Mouse (Mus musculus): ENCODE data around the gene Fads3. TPM values are rescaled to one million over a fixed set of nuclear protein-coding genes. Genes with fewer than 3 reads are reported as not detected.

Gene Fads3
- polyA plus RNA-seq, 1 experiment from 2014 or later = 15.2 TPM

DNA sequence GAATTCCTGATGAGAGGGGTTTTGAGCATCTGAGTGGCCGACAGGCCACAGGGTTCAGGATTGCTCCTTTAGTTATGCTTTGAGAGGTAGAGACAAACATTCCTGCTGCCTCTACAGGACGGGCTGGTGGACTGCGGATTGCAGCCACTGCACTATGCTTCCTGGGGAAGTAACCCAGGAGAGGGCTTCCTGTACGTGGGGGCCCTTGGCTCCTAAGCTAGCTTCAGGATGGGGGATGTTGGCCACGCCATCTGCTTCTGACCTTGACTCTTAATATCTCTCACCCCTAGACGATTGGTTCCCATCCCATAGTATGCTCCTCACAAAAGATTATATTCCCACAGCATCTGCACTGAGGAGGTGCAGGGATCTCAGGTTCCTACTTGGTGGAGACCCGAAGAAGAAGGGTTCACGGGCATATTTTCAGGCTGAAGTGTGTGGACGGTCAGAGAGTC, 18.0 kb upstream of the Fads3 start:
- WGBS = 64% methylated on average over 9 of the region's 9 CpGs
- Histone ChIP-seq H3K36me3 (peaks cover 13% of the 10 kb centered on the region), H3K9ac (no peak overlapping the region), H3K9me3 (no peaks in the 10 kb centered on the region), H3K4me1 (replicated peaks) (peaks cover 38% of the 10 kb centered on the region), H3K4me3 (no peak overlapping the region), H3K27me3 (peaks cover 9% of the 10 kb centered on the region; the same call in 1 of the 2 replicates), H3K27ac (no peak overlapping the region), H3K4me2 (no peak overlapping the region)
- ATAC-seq (ENCODE audit: low FRiP score) = no peak

DNA sequence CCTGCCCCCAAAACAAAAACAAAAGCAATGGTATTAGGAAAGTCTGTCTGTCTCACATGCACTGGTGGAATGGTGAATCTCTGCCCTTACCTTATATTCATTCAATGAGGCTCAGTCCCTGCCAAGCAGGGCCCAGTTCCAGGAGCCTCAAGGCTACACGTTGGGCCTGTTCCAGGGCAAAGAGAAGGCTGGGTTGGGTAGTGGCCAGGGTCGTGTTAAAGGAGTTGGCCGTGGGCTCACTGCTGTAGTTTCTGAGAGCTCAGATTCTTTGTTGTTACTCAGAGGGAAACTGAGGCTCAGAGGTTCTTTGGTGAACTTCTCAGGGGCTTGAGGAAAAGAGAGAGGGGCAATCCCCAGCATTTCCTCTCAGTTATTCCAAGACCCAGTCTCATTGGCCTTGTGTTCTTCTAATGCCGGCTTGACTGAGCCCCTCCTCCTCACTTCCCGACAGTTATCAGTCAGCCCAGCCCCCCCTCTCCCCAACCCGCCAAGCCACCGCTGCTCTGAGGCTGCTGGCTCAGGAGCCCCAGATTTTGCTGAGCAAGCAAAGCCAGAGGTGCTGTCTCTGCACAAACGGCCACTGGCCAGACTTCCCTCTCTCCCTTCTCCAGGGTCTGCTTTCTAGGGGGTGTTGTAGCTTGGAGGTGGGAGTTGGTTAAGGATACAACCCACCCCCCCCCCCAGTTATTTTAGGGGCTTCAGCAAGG, 16.0 kb upstream of the Fads3 start:
- Histone ChIP-seq H3K4me1 (replicated peaks) (peaks cover 22% of the 10 kb centered on the region), H3K4me2 (no peak overlapping the region), H3K27ac (peak overlapping the region; percentile 64), H3K27me3 (no peaks in the 10 kb centered on the region), H3K9ac (no peak overlapping the region), H3K9me3 (no peaks in the 10 kb centered on the region), H3K36me3 (peaks cover 15% of the 10 kb centered on the region), H3K4me3 (no peak overlapping the region)
- peak; percentile 34 for ATAC-seq (ENCODE audit: low FRiP score)
- 18% methylated on average over 8 of the region's 8 CpGs for WGBS

DNA sequence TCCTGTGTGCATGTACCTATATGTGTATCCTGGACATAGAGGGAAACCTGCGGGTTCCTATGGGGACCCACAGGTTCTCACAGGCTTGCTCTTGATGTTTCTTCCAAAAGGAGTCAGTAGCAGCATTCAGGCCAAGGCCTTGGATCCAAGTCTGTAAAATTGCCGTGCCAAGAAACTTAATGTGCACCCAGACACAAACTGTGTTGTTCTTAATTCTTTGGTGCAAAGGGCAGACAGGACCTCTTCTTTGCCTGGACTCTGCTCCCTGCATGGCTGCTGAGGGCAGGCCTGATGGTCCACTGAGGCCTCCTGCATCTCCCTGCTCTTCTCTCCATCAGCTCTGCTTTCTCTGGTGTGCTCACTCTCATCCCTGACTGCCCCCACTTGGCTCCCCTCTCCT, 11.6 kb upstream of the Fads3 start:
- Histone ChIP-seq H3K27ac (no peak overlapping the region), H3K9me3 (no peaks in the 10 kb centered on the region), H3K36me3 (peaks cover 15% of the 10 kb centered on the region), H3K27me3 (peaks cover 8% of the 10 kb centered on the region; the same call in 1 of the 2 replicates), H3K4me1 (replicated peaks) (peaks cover 8% of the 10 kb centered on the region), H3K9ac (no peak overlapping the region), H3K4me3 (no peak overlapping the region), H3K4me2 (no peak overlapping the region)
- no peak for ATAC-seq (ENCODE audit: low FRiP score)
- WGBS = 85% methylated on average over 2 of the region's 2 CpGs

DNA sequence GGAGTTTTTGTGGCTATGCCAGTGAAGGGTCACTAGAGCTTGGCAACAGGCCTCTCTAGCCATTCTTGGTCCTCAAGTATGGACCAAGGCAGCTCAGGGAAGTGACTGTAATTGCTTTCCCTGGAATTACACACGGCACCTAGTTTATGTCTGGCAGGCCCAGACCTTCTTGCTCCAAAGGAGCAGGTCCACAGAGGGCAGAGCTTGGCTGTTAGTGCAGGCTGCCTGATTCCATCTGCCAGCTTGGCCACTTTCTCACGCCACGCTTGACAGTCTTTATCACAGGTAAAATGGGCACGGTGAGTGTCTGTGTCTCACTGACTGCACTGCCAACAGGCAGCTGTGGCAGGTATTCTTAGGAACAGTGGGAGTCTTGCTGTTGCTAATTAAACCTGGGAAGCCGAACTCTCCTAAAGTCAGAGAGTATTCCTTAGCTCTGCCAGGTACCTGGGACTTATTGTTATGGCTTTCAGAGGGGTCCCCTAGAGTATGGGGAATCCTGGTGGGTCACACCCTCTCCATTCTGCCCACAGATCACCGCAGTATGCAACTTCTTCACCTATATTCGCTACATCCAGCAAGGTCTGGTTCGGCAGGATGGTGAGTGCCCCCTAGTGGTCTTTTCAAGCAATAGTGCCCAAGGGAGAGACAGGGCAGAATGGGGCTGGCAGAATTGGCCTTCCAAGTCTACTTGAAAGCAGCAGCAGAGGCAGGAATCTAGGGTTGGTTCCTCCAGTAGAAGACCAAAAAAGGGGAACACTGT, 8.0 kb upstream of the Fads3 start:
- Histone ChIP-seq H3K27ac (no peak overlapping the region), H3K36me3 (peaks cover 1% of the 10 kb centered on the region), H3K4me1 (replicated peaks) (no peaks in the 10 kb centered on the region; the same call in 1 of the 2 replicates), H3K27me3 (peaks cover 8% of the 10 kb centered on the region; the same call in 1 of the 2 replicates), H3K9ac (0 out of 2 replicates have a peak overlapping the region, but pooled peaks have one; percentile 4), H3K4me3 (no peak overlapping the region), H3K9me3 (no peaks in the 10 kb centered on the region), H3K4me2 (no peak overlapping the region)
- WGBS = 41% methylated on average over 8 of the region's 8 CpGs
- 0 out of 2 replicates have a peak, but pooled peaks have one; percentile 22 for ATAC-seq (ENCODE audit: low FRiP score)

DNA sequence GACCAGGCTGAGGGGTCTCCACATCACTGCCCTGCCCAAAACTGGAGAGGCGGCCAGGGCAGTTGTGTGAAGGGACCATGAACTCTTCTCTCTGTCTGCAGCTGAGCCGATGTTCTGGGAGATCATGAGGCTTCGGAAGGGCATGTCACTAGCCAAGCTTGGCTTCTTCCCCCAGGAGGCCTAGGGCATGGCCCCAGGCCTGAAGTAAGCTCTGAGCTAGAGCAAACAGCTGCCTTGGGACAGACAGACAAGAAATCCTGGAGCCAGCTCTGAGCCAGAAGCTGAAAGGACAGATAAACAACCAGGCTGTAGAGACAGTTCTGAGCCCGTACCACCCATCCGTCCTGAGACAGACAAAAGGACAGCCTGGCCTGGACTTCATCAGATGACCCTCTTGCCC, 7.0 kb upstream of the Fads3 start:
- H3K9ac ChIP-seq = no peak overlapping the region; the same call in 1 of the 2 replicates
- no peaks in the 10 kb centered on the region for H3K9me3 ChIP-seq
- WGBS = 82% methylated on average over 5 of the region's 5 CpGs
- peak; percentile 7; the same call in 1 of the 2 replicates for ATAC-seq (ENCODE audit: low FRiP score)
- H3K4me2 ChIP-seq = no peak overlapping the region
- no peaks in the 10 kb centered on the region for H3K36me3 ChIP-seq
- no peak overlapping the region for H3K27ac ChIP-seq
- no peak overlapping the region for H3K4me3 ChIP-seq
- peaks cover 5% of the 10 kb centered on the region; the same call in 1 of the 2 replicates for H3K4me1 ChIP-seq (replicated peaks)
- peaks cover 8% of the 10 kb centered on the region; the same call in 1 of the 2 replicates for H3K27me3 ChIP-seq

DNA sequence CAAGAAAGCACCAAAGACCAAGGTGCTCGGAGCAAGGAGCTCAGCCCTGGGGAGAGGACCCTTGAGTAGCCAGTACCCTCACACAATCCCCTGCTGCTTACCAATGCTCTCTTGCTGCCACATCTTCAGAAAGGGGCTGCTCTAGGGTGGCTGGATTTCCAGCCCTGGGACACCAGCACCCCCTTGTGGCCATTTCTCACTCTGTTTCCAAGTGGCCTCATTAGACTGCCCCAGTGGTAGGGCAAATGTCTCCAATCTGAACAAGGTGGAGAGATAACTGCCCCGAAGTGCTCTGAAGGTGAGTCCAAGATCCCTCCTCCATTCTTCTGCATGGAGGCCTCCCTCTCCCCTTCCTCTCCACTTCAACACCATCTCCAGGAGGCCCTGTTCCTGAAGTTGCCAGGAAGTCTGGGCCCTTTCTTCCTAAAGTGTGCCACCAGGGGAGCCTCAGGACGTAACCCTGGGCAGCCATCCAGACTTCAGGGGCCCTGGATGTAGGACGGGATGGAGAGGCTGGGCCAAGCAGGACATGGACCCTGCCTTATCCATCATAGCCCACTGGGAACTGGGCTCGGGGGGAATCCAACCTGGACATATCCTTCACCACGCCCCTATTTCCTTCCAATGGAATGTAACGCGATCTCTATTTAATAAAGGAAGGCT, 6.5 kb upstream of the Fads3 start:
- Histone ChIP-seq H3K27me3 (peaks cover 10% of the 10 kb centered on the region; the same call in 1 of the 2 replicates), H3K36me3 (no peaks in the 10 kb centered on the region), H3K4me2 (no peak overlapping the region), H3K4me1 (replicated peaks) (peaks cover 7% of the 10 kb centered on the region; the same call in 1 of the 2 replicates), H3K9ac (no peak overlapping the region; the same call in 1 of the 2 replicates), H3K4me3 (no peak overlapping the region), H3K9me3 (no peaks in the 10 kb centered on the region), H3K27ac (no peak overlapping the region)
- peak; percentile 68 for ATAC-seq (ENCODE audit: low FRiP score)
- 64% methylated on average over 8 of the region's 8 CpGs for WGBS

DNA sequence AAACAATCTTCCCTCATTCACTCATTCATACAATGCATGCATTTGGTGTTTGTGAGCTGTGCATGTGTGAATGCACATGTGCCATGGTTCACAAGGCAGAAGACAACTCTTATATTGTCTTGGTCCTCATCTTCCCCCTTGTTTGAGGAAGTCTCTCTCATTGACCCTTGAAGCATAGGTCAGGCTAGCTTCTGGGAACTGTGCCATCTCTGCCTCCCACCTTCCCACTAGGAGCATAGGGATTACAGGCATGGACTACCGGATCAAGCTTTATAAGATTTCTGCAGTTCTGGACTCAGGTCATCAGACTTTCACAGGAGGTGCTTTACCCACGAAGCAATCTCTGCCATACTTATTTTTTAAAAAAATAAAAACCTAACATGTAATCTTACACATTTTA, 3.8 kb upstream of the Fads3 start:
- no peak for ATAC-seq (ENCODE audit: low FRiP score)
- no peak overlapping the region for H3K4me3 ChIP-seq
- peaks cover 23% of the 10 kb centered on the region for H3K4me1 ChIP-seq (replicated peaks)
- WGBS = 61% methylated on average over 2 of the region's 2 CpGs
- H3K27me3 ChIP-seq = peaks cover 16% of the 10 kb centered on the region
- H3K27ac ChIP-seq = no peak overlapping the region
- H3K9ac ChIP-seq = no peak overlapping the region
- H3K36me3 ChIP-seq = no peaks in the 10 kb centered on the region
- no peaks in the 10 kb centered on the region for H3K9me3 ChIP-seq
- H3K4me2 ChIP-seq = no peak overlapping the region

DNA sequence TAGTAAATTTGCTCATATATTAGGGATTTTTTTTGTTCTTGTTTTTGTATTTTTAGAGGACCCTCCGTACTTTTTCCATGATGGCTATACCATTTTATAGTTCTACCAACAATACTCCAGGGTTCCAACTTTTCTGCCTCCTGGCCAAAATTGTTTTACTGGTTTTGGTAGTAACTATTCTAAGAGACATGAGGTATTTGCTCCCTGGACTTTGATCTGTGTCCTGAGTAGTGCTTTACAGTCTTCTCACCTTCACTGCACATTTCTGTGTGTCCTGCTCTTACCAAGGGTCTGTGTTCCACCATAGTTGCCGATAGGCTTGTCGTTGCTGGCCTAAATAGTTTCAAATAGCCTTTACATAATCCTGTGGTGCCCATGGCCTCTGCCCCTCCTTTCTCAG, 3.0 kb upstream of the Fads3 start:
- Histone ChIP-seq H3K9ac (no peak overlapping the region), H3K4me1 (replicated peaks) (peaks cover 32% of the 10 kb centered on the region), H3K36me3 (no peaks in the 10 kb centered on the region), H3K9me3 (no peaks in the 10 kb centered on the region), H3K4me3 (no peak overlapping the region), H3K27ac (no peak overlapping the region), H3K27me3 (peaks cover 18% of the 10 kb centered on the region), H3K4me2 (no peak overlapping the region)
- ATAC-seq (ENCODE audit: low FRiP score) = no peak
- WGBS = 93% methylated on average over 3 of the region's 3 CpGs

DNA sequence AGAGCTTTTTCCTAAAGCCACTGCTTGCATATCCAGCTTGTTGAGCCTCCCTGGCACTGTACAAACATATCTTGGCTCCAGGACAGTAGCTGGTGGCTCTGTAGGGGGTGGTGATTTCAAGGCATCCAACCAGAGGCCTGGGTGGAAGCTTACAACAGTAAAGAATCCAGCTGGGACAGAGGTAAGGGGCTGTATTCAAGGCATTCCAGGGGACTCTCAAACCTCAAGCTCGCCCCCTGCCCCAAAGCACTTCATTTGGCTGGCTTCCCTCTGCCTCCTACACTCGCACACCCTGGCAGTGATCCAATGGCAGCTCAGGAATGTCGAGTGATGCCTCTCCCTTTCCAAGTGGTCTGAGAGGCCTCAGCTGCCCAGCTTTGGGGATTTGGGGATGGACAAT, 2.5 kb upstream of the Fads3 start:
- Histone ChIP-seq H3K4me3 (no peak overlapping the region), H3K4me2 (no peak overlapping the region), H3K27me3 (peaks cover 18% of the 10 kb centered on the region), H3K4me1 (replicated peaks) (peaks cover 37% of the 10 kb centered on the region), H3K9me3 (no peaks in the 10 kb centered on the region), H3K36me3 (no peaks in the 10 kb centered on the region), H3K9ac (no peak overlapping the region), H3K27ac (no peak overlapping the region)
- no peak for ATAC-seq (ENCODE audit: low FRiP score)
- WGBS = 21% methylated on average over 3 of the region's 3 CpGs

DNA sequence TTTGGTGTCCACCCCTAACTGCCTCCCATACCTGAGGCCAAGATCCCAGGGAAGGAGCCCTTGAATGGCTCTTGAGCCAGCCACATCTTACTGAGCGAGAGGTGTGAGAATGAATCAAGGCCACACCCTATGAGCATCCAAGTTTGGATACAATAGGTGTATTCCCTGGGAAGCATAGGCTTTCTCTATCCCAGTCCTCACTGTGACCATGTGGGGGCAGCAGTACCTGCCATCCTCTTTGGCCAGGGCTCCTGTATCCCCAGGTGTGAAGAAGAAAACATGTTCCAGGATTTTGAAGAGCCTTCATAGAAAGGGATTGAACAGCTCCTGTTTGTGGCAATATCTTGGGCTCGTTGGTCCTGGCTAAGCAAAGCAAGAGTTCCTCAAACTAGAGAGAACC, 1.8 kb upstream of the Fads3 start:
- ATAC-seq (ENCODE audit: low FRiP score) = no peak
- H3K4me2 ChIP-seq = no peak overlapping the region
- no peak overlapping the region for H3K4me3 ChIP-seq
- H3K27me3 ChIP-seq = peaks cover 18% of the 10 kb centered on the region
- H3K27ac ChIP-seq = no peak overlapping the region
- no peak overlapping the region for H3K9ac ChIP-seq
- no peaks in the 10 kb centered on the region for H3K9me3 ChIP-seq
- H3K36me3 ChIP-seq = no peaks in the 10 kb centered on the region
- peaks cover 40% of the 10 kb centered on the region for H3K4me1 ChIP-seq (replicated peaks)
- WGBS = 90% methylated on average over 2 of the region's 2 CpGs

DNA sequence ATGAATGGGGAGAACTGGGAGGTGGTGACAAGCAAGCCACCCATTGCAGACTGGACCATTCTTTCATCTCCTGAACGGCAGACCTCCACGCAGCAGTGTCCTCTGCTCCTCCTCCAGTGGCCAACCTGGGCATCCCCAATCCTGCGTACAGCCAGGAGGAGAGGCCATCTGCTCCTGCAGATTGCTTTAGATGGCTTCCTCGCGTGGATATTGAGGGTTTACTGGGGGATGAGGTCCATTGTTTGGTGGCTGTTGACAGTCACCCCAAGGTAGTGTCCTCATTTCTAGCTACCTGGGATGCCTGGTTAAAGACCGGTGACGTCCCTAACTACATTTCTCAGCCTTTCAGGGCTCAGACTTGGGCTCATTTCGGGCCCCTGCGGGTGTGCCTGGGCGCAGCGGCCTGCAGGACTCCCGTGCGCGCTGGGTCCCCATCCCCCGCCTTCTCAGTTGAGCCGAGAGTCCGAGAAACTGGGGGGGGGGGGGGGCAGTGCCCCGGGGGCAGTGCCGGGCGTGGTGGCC, 442 bp upstream of the Fads3 start:
- Histone ChIP-seq H3K4me1 (replicated peaks) (peaks cover 40% of the 10 kb centered on the region), H3K27ac (no peak overlapping the region; the same call in 1 of the 2 replicates), H3K4me2 (peak overlapping the region; percentile 97), H3K9ac (peak overlapping the region; percentile 81), H3K27me3 (peaks cover 18% of the 10 kb centered on the region), H3K9me3 (no peaks in the 10 kb centered on the region), H3K36me3 (no peaks in the 10 kb centered on the region), H3K4me3 (peak overlapping the region; percentile 69)
- WGBS = 8% methylated on average over 17 of the region's 20 CpGs
- ATAC-seq (ENCODE audit: low FRiP score) = peak; percentile 44

DNA sequence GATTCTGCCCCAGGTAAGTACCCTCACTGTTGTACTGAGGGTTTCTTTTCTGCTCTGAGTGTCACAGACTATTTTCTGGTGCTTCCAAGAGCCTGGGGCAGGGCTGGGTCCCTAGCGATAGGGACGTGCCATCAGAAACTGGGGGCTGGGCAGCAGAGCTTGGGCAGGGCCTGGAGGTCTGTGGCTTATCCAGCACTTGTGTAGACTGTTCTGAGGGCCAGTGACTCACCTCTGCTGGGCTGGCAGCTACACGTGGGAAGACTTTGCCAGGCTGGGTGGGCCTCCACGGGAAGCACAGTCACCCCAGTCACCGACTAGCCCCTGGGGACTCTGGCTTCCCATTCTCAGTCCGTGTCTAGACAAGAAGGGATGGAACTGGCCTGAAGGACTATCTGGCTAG, 863 bp downstream of the Fads3 start:
- Histone ChIP-seq H3K9ac (peak overlapping the region; percentile 81), H3K4me2 (peak overlapping the region; percentile 97), H3K9me3 (no peaks in the 10 kb centered on the region), H3K27ac (no peak overlapping the region), H3K4me1 (replicated peaks) (peaks cover 42% of the 10 kb centered on the region), H3K4me3 (peak overlapping the region; percentile 69), H3K27me3 (peaks cover 18% of the 10 kb centered on the region), H3K36me3 (no peaks in the 10 kb centered on the region)
- peak; percentile 2 for ATAC-seq (ENCODE audit: low FRiP score)
- WGBS = 56% methylated on average over 6 of the region's 6 CpGs

All from hindbrain, embryonic 13.5 days (tissue).